Mouse (Mus musculus) layer of hippocampus, adult 9-10 months (tissue): Measurements from ENCODE around the gene Arhgef33.

ENCODE experiments used
- DNase-seq: peaks from one replicate; pipeline ENCODE4 v3.0.0; 2022; ENCODE audit warnings: low spot score

The Arhgef33 gene

GRCm38 (mm10) chr17:80446470-80446869 lies 139.3 kb downstream of the Arhgef33 start:
- no peak for DNase-seq
